Mouse (Mus musculus) limb, embryonic 13.5 days (tissue): ENCODE data around the gene Ahdc1. TPM values are rescaled to one million over a fixed set of nuclear protein-coding genes. Genes with fewer than 3 reads are reported as not detected.

Experiments used
- ATAC-seq: fragments of 200-750 bp; cut with Nextera tagmentation; 2 replicates; pipeline ENCODE4 v1.8.0; 2017; ENCODE audit warnings: low read depth, moderate number of reproducible peaks, moderate TSS enrichment; ENCODE audit not compliant: low FRiP score
- H3K27ac ChIP-seq: fragments of 300-500 bp; sonication (generic); 2 replicates; pipeline ENCODE4 v1.5.1; 2015; ENCODE audit warnings: inconsistent platforms, mild to moderate bottlenecking, moderate library complexity
- H3K27me3 ChIP-seq: fragments of 300-500 bp; sonication (generic); 2 replicates; pipeline ENCODE4 v1.6.1; 2015; ENCODE audit warnings: mild to moderate bottlenecking, inconsistent platforms
- H3K36me3 ChIP-seq: fragments of 300-500 bp; sonication (generic); 2 replicates; pipeline ENCODE4 v1.6.1; 2015; ENCODE audit warnings: inconsistent platforms, mild to moderate bottlenecking, moderate library complexity
- H3K4me1 ChIP-seq: fragments of 300-500 bp; sonication (generic); 2 replicates; pipeline ENCODE4 v1.6.1; 2015; ENCODE audit warnings: inconsistent platforms
- H3K4me2 ChIP-seq: fragments of 300-500 bp; sonication (generic); replicated peaks from 2 replicates; pipeline ENCODE4 v1.6.1; 2015; ENCODE audit warnings: inconsistent platforms, mild to moderate bottlenecking, moderate library complexity
- H3K4me3 ChIP-seq: fragments of 300-500 bp; sonication (generic); 2 replicates; pipeline ENCODE4 v1.5.1; 2015; ENCODE audit warnings: moderate library complexity, mild to moderate bottlenecking, inconsistent platforms
- H3K9ac ChIP-seq: fragments of 300-500 bp; sonication (generic); 2 replicates; pipeline ENCODE4 v1.6.1; 2015; ENCODE audit warnings: mild to moderate bottlenecking, inconsistent platforms
- H3K9me3 ChIP-seq: fragments of 300-500 bp; sonication (generic); 2 replicates; pipeline ENCODE4 v1.6.1; 2016; ENCODE audit warnings: inconsistent platforms
- WGBS: fragments of 180-500 bp; shearing (Covaris S2); methylation state at CpG from one replicate; pipeline ENCODE4 v1.1.7; 2015; 5-methylcytosine and 5-hydroxymethylcytosine counted together
- polyA plus RNA-seq: library from polyadenylated mRNA; unstranded; fragments of >200 nt; fragmentation: Nextera tagmentation; extraction: Ambion mirVana; gene quantifications from 2 replicates; pipeline ENCODE4 v1.2.1, GENCODE M21; 2015

The Ahdc1 gene
- polyA plus RNA-seq, 1 experiment from 2014 or later, result 11.3 TPM

DNA sequence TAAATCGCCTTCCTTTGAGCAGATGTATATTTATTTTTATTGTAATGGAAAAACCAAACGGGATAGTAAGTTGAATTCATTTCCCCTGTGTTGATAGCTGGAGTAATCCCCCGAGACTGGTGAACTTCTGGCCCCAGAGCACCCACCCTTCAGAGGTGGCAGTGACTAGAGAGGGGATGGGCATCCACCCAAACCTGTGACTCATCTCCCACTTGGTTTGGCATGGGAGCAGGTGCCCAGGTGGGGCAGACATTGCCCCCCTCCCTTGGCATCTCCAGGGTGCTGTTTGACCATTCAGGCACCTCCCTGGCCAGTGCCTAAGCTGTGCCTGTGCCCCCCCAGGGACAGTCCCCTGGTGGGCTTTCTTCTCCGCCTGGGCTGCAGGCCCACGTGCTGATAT lies 3.0 kb downstream of the Ahdc1 start:
- H3K4me1 ChIP-seq, result peaks cover 74% of the 10 kb centered on the region
- WGBS, result 19% methylated on average over 5 of the region's 5 CpGs
- H3K9ac ChIP-seq, result peak overlapping the region; percentile 50

DNA sequence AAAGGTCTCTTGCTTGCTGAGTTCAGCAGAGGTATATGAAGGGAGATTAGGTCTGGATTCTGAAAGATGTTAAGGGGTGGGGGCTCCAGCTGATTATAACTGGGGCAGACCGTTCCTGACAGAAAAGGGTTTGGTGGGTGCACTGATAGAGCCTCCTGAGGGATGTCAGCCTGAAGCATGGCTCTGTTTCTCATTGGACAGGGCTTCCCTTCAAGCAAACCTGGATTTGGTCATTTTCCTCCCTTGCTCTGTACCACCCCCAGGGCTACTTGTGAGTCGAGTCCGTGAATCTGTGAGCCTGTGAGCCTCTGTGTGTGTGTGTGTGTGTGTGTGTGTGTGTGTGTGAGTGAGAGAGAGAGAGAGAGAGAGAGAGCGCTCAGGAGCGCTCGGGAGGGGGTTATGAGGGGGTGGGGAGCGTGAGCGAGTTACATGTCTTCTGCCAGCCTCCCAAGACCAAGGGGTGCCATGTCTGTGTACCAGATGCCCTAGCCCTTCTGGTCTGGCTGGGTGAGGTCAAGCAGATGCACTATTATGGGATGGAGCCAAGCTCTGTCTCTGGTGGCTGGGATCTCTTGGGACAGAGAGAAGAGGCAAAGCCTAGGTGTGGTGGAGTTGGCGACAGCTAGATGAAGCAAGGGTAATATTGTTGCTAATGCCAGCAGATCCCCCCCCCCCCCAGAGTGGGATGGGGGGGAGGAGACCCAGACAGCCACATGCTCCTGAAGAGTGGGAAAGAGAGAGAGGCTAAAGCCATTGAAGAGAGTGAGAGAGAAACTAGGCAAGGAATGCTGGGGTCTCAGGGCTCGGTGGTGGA lies 4.0 kb downstream of the Ahdc1 start:
- Histone ChIP-seq H3K36me3 (peaks cover 9% of the 10 kb centered on the region), H3K4me3 (peak overlapping the region; percentile 96), H3K9me3 (no peaks in the 10 kb centered on the region), H3K27ac (peak overlapping the region; percentile 33; the same call in 1 of the 2 replicates), H3K4me2 (peak overlapping the region; percentile 98), H3K27me3 (peaks cover 8% of the 10 kb centered on the region), H3K9ac (no peak overlapping the region), H3K4me1 (peaks cover 81% of the 10 kb centered on the region)
- ATAC-seq, result no peak
- WGBS, result 22% methylated on average over 10 of the region's 10 CpGs

More for the DNA sequence above, 3.0 kb downstream of the Ahdc1 start:
- Histone ChIP-seq H3K27ac (peak overlapping the region; percentile 95; the same call in 1 of the 2 replicates), H3K4me2 (peak overlapping the region; percentile 98), H3K27me3 (peaks cover 15% of the 10 kb centered on the region), H3K36me3 (peaks cover 9% of the 10 kb centered on the region), H3K4me3 (peak overlapping the region; percentile 96), H3K9me3 (no peaks in the 10 kb centered on the region)
- ATAC-seq, result no peak

DNA sequence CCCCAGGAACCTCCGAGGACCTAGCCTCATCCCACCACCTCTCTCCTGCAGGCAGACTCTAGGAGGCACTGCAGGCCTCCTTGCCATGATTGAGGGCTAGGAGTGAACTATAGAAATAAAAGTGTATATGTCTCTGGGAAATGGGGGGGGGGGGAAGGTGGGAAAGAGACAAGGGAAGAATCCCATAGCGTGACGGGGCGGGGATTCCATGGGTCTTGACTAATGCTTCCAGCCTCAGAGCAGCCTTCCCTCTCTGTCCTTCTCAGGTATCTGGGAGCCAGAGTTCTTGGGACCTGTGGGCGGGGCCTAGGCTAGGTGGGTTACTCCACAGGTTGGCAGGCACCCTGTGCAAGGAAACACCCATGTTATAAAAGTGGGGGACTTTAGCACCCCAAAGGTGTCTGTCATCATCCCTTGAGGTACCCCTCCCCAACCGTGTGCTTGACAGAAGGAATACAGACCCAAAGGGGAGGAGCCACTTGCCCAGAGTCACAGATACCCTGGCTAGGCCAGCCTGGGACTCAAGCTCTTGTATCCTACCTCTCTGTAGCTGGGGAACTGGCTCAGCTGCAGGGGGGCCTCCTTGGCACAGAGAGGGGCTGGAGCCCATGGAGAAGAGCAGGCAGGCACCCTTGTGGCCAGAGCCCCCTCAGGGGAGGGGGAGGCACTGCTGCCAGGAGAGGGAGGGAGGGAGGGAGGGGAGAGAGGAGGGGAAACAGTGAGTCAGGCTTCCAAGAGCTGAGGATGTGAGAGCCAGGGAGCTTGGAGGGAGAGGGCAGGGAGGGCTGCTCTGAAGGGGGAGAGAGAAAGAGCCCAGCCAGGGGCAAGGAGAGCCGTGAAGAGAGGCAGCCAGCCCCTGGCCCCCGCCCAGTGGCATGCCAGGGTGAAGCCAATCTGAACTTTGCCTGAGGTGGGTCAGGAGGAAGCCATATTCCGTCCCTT lies 4.9 kb downstream of the Ahdc1 start:
- H3K4me1 ChIP-seq, result peaks cover 81% of the 10 kb centered on the region
- no peaks in the 10 kb centered on the region for H3K9me3 ChIP-seq
- H3K4me2 ChIP-seq, result peak overlapping the region; percentile 98
- H3K27ac ChIP-seq, result peak overlapping the region; percentile 66; the same call in 1 of the 2 replicates
- H3K4me3 ChIP-seq, result no peak overlapping the region
- peak overlapping the region; percentile 53; the same call in 1 of the 2 replicates for H3K9ac ChIP-seq
- no peak for ATAC-seq
- 0 out of 2 replicates have a peak, but pooled peaks cover under 1% of the 10 kb centered on the region for H3K27me3 ChIP-seq
- 35% methylated on average over 7 of the region's 9 CpGs for WGBS
- H3K36me3 ChIP-seq, result peaks cover 9% of the 10 kb centered on the region

DNA sequence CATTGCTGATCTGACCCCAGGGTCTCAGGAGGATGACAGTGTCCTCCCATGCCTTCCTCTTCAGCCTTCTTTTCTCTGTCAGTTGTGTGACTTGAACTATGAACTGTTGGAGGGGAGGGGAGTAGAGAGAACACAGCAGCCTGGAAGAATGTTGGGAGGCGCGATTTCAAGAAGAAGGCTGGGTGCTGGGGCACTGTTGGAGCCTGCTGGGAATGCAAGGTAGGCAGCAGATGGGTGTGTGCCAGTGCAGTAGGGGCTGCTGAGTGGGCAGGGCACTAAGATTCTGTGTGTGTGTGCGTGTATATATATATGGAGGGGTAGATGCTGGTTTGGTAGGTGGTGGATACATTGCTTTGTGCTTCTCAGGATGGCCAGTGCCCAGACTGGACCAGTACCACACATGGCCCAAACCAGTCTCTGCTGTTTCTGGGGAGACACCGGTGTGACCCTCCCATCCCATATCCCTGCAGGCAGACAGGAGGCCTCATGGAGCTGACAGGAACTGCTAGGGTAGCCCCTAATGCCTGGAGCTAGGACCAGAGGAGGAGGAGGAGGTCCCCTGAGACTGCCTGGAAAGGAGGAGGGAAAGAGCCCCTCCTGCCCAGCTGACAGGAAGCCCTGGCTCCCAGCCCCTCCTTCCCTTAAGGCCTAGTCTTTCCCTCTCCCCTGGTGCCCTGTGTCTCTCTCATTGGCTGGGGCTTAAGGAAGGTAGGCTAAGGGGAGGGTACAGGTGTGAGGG lies 5.8 kb downstream of the Ahdc1 start:
- Histone ChIP-seq H3K4me1 (peaks cover 90% of the 10 kb centered on the region), H3K27ac (peak overlapping the region; percentile 66; the same call in 1 of the 2 replicates), H3K9me3 (no peaks in the 10 kb centered on the region), H3K9ac (peak overlapping the region; percentile 53), H3K4me2 (peak overlapping the region; percentile 98), H3K27me3 (no peaks in the 10 kb centered on the region), H3K4me3 (no peak overlapping the region), H3K36me3 (peaks cover 9% of the 10 kb centered on the region)
- ATAC-seq, result no peak
- 46% methylated on average over 4 of the region's 4 CpGs for WGBS

DNA sequence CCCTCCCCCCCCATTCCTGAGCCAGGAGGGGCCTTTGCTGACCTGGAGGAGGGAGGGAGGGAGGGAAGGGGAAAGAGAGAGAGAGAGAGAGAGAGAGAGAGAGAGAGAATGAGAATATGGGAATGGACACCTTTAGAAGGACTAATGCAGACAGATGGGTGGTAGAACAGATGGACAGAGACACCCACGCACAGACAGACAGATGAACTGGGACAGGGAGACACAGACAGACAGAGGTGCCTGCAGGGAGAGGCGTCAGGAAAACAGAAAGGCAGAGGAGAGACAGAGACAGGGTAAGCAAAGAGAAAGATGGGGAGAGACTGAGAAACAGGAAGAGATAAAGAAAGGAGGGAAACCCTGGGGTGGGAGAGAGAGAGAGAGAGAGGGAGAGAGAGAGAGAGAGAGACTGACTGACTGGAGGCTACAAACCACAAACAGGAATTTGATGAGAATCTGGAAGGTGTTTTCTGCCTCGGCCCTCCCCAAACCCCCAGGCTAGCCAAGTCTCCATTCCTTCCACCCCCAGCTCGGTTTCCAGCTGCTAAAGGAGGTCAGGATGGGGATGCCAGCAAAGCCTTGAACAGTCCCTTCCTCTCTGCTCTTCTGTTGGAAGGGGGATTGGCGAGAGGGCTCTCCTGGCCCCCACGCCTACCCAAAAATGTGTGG lies 6.7 kb downstream of the Ahdc1 start:
- no peak overlapping the region for H3K4me3 ChIP-seq

DNA sequence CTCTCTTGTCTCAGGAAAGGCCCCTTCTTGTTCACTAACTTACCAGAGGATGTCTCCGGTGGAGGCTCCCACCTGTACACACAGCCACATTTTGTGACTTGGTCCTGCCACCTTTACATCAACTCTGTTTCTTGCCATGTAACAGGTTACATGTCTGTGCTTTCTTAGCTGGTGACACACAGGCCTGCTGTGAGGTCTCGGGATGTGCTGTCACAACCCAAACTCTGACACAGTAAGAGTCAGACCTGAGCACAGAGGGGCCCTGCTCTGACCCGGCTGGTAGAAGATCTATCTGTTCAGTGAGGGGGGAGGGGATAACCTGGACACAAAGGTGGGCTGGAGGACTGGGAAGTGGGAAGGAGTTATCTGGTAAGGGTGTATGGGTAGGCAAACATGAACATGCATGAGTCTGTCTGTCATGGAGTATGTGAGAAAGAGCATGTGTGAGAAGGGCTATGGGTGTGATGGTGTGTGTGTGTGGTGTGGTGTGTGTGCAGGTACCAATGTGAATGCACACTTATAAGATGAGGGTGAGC lies 7.3 kb downstream of the Ahdc1 start:
- ATAC-seq, result no peak
- Histone ChIP-seq H3K4me3 (no peak overlapping the region), H3K36me3 (peaks cover 9% of the 10 kb centered on the region), H3K9me3 (no peaks in the 10 kb centered on the region), H3K4me2 (peak overlapping the region; percentile 98; the same call in 1 of the 2 replicates), H3K4me1 (peaks cover 99% of the 10 kb centered on the region), H3K27me3 (no peaks in the 10 kb centered on the region), H3K9ac (peak overlapping the region; percentile 19), H3K27ac (no peak overlapping the region)
- WGBS, result 67% methylated on average over 3 of the region's 3 CpGs

More for the DNA sequence above, 6.7 kb downstream of the Ahdc1 start:
- Histone ChIP-seq H3K9ac (peak overlapping the region; percentile 53), H3K27me3 (no peaks in the 10 kb centered on the region), H3K4me2 (peak overlapping the region; percentile 98), H3K9me3 (no peaks in the 10 kb centered on the region), H3K4me1 (peaks cover 98% of the 10 kb centered on the region), H3K27ac (peak overlapping the region; percentile 39; the same call in 1 of the 2 replicates), H3K36me3 (peaks cover 9% of the 10 kb centered on the region)
- WGBS, result 42% methylated on average over 6 of the region's 6 CpGs
- no peak for ATAC-seq

DNA sequence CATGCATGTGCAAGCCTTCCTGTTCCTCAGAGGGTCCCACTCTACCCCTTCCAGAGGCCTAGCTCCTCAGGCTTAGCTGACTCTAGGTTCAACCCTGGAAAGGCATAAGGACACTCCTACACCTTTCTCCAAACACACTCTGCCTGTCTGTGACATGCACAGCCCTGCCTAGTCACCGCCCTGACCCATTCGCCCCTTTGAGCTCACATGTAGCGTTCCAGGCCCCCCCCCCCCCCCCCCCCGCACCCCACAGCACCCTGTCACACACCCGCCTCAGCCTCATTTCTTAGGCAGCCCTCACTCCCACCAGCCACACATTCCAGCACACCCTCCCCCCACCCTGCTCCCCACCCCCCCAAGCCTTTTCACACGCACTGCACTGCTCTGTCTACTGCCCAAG lies 9.7 kb downstream of the Ahdc1 start:
- no peak overlapping the region for H3K4me3 ChIP-seq
- peak overlapping the region; percentile 79 for H3K27ac ChIP-seq
- H3K36me3 ChIP-seq, result peaks cover 9% of the 10 kb centered on the region
- H3K4me1 ChIP-seq, result peaks cover 99% of the 10 kb centered on the region
- peak overlapping the region; percentile 55 for H3K4me2 ChIP-seq
- WGBS, result 26% methylated on average over 5 of the region's 6 CpGs
- peak overlapping the region; percentile 50; the same call in 1 of the 2 replicates for H3K9ac ChIP-seq
- 0 out of 2 replicates have a peak, but pooled peaks have one; percentile 12 for ATAC-seq
- no peaks in the 10 kb centered on the region for H3K9me3 ChIP-seq
- H3K27me3 ChIP-seq, result no peaks in the 10 kb centered on the region

DNA sequence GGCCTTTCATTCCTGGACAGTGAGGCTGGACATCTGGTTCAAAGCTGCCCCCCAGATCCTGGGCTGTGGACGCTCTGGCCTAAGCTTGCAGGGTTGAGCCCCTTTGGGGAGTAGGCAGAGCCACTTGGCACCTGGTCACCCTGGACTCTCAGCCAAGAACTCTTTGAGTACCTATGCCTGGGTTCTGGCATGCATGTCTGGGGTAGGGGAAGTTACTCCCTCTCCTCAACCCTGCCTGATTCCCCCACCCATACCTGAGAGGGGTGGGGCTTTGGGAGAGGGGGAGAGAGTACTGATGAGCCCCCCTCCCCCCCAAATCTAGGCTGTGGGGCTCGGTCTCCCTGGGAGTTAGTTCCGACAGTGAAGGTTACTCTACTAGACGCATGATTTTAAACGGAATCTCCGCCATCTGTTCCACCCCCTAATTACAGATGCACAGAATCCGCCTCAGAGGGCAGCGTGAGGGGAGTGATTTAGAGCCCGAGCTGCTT lies 10.2 kb downstream of the Ahdc1 start:
- no peak overlapping the region for H3K4me3 ChIP-seq
- H3K9me3 ChIP-seq, result no peaks in the 10 kb centered on the region
- ATAC-seq, result 0 out of 2 replicates have a peak, but pooled peaks have one; percentile 8
- H3K27me3 ChIP-seq, result no peaks in the 10 kb centered on the region
- H3K36me3 ChIP-seq, result peaks cover 13% of the 10 kb centered on the region
- H3K4me1 ChIP-seq, result peaks cover 99% of the 10 kb centered on the region
- H3K9ac ChIP-seq, result peak overlapping the region; percentile 10; the same call in 1 of the 2 replicates
- 17% methylated on average over 9 of the region's 9 CpGs for WGBS
- H3K27ac ChIP-seq, result peak overlapping the region; percentile 79
- peak overlapping the region; percentile 55 for H3K4me2 ChIP-seq

DNA sequence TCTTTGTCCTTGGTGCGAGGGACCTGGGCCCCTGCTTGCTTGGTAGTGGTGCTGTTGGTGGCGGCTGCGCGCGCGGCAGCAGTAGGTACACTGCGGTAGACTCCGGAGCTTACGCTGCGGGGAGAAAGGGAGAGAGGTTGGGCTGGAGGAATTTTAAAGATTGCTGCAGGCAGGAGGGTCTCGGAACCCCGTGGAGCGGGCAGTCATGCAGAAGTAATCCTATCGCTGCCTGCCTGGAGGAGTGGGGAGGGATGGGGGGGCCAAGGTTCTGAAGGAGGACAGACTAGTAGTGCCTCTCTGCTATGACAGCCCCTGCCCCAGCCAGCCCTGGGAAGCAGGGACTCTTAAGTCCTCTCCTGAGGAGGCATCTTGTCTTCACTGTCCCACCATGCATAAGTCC lies 11.2 kb downstream of the Ahdc1 start:
- no peak for ATAC-seq
- Histone ChIP-seq H3K4me1 (peaks cover 99% of the 10 kb centered on the region), H3K36me3 (peaks cover 20% of the 10 kb centered on the region), H3K27me3 (no peaks in the 10 kb centered on the region), H3K4me2 (peak overlapping the region; percentile 55), H3K9ac (peak overlapping the region; percentile 50), H3K9me3 (no peaks in the 10 kb centered on the region), H3K4me3 (peak overlapping the region; percentile 19; the same call in 1 of the 2 replicates), H3K27ac (peak overlapping the region; percentile 22; the same call in 1 of the 2 replicates)
- WGBS, result 12% methylated on average over 14 of the region's 14 CpGs

DNA sequence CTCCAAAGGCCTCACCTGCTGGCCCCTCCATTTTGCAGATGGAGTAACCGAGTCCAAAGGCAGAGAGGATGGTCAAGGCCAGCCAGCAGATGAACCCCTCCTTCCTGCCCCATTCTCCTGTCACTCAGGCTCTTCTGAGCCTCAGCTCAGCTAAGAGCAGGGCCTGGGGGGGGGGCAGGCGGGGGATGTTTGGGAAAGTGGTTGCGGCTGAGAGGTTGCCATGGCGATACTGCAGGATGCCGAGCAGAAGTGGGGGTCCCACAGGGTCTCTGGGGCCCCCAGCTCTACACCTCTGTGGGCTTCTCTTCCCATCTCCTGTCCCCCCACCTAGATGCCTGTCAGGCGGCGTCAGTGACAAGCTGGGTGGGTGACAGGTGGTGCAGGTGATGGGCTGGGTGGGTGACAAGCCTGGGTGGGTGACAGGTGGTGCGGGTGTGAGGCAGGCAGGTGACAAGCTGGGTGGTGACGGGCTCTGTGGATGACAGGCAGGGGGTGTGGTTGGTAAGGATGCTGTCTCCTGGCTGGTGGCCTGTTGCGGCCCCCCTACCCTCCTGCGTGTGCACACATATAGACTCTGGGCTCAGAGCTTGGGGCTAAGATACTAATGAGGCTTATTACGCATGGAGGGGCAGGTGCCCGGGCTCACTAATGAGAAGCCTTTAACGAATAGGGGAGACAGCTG lies 12.0 kb downstream of the Ahdc1 start:
- H3K9me3 ChIP-seq, result no peaks in the 10 kb centered on the region
- peaks cover 92% of the 10 kb centered on the region for H3K4me1 ChIP-seq
- peaks cover 25% of the 10 kb centered on the region for H3K36me3 ChIP-seq
- peak overlapping the region; percentile 55; the same call in 1 of the 2 replicates for H3K4me2 ChIP-seq
- ATAC-seq, result no peak
- H3K27me3 ChIP-seq, result no peaks in the 10 kb centered on the region
- WGBS, result 75% methylated on average over 14 of the region's 14 CpGs
- no peak overlapping the region for H3K4me3 ChIP-seq
- H3K9ac ChIP-seq, result no peak overlapping the region
- H3K27ac ChIP-seq, result no peak overlapping the region
